Mouse (Mus musculus): ENCODE data around the gene Plch1.

Gene Plch1

GRCm38 (mm10) chr3:63726667-63727342, 172.5 kb downstream of the Plch1 start:
- in situ Hi-C loops (cut with MboI, MseI) = no loop called here

- in situ Hi-C loops (cut with MboI, MseI) = no loop called here
These were observed 205.6 kb downstream of the Plch1 start for GRCm38 (mm10) chr3:63693694-63694093.

DNA sequence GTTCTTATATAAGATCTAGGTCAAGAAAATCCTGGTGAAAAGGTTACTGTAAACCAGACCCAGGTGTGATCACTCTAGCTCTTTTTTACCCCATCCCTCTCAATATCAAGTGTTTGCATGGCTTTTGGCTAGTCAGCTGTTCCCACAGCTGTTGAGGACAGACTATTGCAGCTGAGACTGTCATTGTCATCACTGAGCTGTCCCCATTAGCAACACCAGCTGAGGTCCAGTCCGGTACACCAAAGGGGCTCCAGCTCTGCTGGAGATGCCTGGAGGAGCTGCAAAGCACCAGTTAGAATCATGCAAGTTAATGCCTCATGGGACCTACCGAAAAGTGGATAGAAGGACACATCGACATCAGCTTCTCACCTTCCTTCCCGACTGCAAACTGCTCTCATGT, 206.5 kb downstream of the Plch1 start:
- in situ Hi-C loops (cut with MboI, MseI) = no loop called here

DNA sequence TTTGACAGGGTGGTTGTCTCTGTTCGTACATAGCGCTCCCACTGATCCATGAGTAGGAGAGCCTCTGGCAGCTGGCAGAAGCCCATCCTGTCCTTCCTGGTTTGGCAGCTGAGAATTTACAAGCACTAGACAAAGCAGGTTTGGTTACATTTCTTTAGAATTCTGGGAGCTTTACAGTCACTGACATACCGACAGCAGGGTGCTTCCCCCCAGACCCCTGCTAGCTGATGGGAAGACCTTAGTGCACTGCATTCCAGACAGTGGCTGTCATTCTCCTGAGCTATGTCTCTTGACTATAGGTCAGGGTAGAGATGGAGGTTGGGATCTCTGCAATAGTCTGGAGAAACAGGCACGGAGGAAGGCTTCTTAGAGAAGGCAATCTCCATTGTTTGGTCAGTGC, 230.5 kb downstream of the Plch1 start:
- in situ Hi-C loops (cut with MboI, MseI) = no loop called here

GRCm38 (mm10) chr3:63665307-63665706, 234.0 kb downstream of the Plch1 start:
- in situ Hi-C loops (cut with MboI, MseI) = no loop called here

GRCm38 (mm10) chr3:63664575-63665243, 234.6 kb downstream of the Plch1 start:
- in situ Hi-C loops (cut with MboI, MseI) = no loop called here

All from T-helper 2 cell (primary cell).